Mouse (Mus musculus): Measurements from ENCODE around the gene Cmtm1. TPM values are rescaled to one million over a fixed set of nuclear protein-coding genes. Genes with fewer than 3 reads are reported as not detected.
A peak's percentile ranks its signal among the peaks of the same experiment; 100 is the strongest.

Gene Cmtm1
- total and polyA plus RNA-seq, 3 experiments = not detected

GRCm38 (mm10) chr8:104251461-104251860 is 58.5 kb downstream of the Cmtm1 start:
- H3K36me3 ChIP-seq (replicated peaks in 1 of 2; ENCODE audit: control insufficient read depth in 1 of 2, insufficient read depth in 1 of 2, low read length in 1 of 2) = peaks cover 0 to 14% of the 10 kb centered on the region in 2 experiments
- H3K27me3 ChIP-seq (replicated peaks) = no peaks in the 10 kb centered on the region
- no peaks in the 10 kb centered on the region for H3K9me3 ChIP-seq (replicated peaks; ENCODE audit: low read length)
- in situ Hi-C loops (cut with MboI; ENCODE audit: low pct_ligation_motif_present, low pct_unique_long_range_greater_than_20kb, low sequenced_read_pairs) = no loop called here
- peak overlapping the region; percentile 94 for H3K9ac ChIP-seq (ENCODE audit: insufficient read depth, low read depth)
- no peak for TF ChIP-seq POLR2A (IDR thresholded peaks at IDR 0.05; ENCODE audit: low read depth, low read length)
- TF ChIP-seq PAX5 (IDR thresholded peaks at IDR 0.05; ENCODE audit: low read length) = no peak
- TF ChIP-seq POLR2AphosphoS2 (IDR thresholded peaks at IDR 0.05; ENCODE audit: low read depth, low read length) = no peak
- TF ChIP-seq MXI1 (IDR thresholded peaks at IDR 0.05; ENCODE audit: low read depth, low read length) = no peak
- no peak for TF ChIP-seq IRF4 (IDR thresholded peaks at IDR 0.05; ENCODE audit: low read depth, low read length)
- TF ChIP-seq MAX (IDR thresholded peaks at IDR 0.05; ENCODE audit: low read length) = no peak
- TF ChIP-seq CTCF (conservative IDR thresholded peaks at IDR 0.05 in 1 of 2, IDR thresholded peaks at IDR 0.05 in 1 of 2; ENCODE audit: low read depth in 2 of 2, low read length in 2 of 2) = no peak
- dilution Hi-C loops (cut with MboI; ENCODE audit: extremely low pct_ligation_motif_present, extremely low pct_unique_long_range_greater_than_20kb, low sequenced_read_pairs) = no loop called here
- peak overlapping the region; percentile 48 for H3K4me2 ChIP-seq (ENCODE audit: insufficient read depth, low read depth, poor library complexity, severe bottlenecking)
- H3K4me3 ChIP-seq (replicated peaks in 1 of 3; ENCODE audit: low read depth in 2 of 3, low read length in 2 of 3, poor library complexity in 1 of 3) = peak overlapping the region; percentile 82 to 95 (median 94)
- H3K4me1 ChIP-seq (ENCODE audit: control insufficient read depth in 1 of 2, insufficient read depth in 2 of 2) = peaks cover 6 to 38% of the 10 kb centered on the region in 2 experiments
- peak; percentile 27 for DNase-seq (ENCODE audit: extremely low read depth)
- no peak overlapping the region for H3K27ac ChIP-seq (ENCODE audit: insufficient read depth, low read depth)
- peaks cover 2% of the 10 kb centered on the region; the same call in 1 of the 2 replicates for H3K79me2 ChIP-seq (replicated peaks; ENCODE audit: control insufficient read depth, extremely low read depth, insufficient read depth, poor library complexity, severe bottlenecking)

DNA sequence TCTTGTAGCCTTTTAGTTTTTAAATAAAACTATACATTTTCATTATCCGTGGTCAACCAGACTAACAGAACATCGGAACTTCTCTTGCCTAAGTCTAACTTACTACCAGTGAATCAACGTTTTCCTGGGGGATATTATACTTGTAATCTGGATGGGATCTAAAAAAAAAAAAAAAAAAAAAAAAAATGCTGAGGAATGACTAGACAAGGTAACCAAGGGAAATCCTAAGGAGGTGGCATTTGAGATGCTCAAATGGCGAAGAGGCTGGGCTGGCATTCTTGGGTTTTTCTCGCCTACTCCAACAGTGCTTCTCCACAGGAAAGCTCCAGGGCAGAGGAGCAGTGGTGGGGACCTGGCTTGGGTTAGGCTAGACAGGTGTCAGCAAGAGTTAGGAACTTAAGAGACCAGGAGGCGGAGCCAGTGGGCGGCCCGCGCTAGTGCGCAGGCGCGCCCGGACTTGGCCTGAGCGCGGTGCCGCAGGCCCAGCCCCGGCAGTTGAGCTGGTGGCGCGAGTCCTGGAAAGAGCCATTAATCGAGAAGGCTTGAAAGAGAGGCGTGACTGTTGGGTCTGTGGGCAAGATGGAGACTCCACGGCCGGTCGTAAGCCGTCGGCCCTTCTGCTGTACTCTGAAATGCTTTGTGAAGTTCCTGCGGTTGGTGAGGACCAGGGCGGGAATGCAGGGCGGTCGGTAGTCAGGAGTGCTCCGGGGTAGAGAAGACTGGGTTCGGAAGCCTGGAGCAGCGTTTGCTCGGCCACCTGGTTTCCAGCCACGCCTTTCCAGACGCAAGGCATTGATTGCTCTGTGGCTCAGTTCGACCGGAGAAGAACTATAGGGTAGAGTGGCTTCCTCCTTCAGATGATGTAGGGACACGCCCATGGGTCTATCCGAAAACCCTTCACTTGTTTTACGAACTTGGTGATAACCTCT is 59.2 kb downstream of the Cmtm1 start, which contains the start of gene Cklf:
Gene Cklf (plus strand): TSS at position 423 of the 929 bp plus-strand sequence.
- peaks cover 0 to 14% of the 10 kb centered on the region in 2 experiments for H3K36me3 ChIP-seq (replicated peaks in 1 of 2; ENCODE audit: control insufficient read depth in 1 of 2, insufficient read depth in 1 of 2, low read length in 1 of 2)
- peak; percentile 91 for DNase-seq (ENCODE audit: extremely low read depth)
- H3K4me1 ChIP-seq (ENCODE audit: control insufficient read depth in 1 of 2, insufficient read depth in 2 of 2) = peaks cover 7 to 46% of the 10 kb centered on the region in 2 experiments
- peak within 1 kb of the TSS; percentile 91 for H3K27ac ChIP-seq (ENCODE audit: insufficient read depth, low read depth)
- H3K9me3 ChIP-seq (replicated peaks; ENCODE audit: low read length) = no peaks in the 10 kb centered on the region
- H3K9ac ChIP-seq (ENCODE audit: insufficient read depth, low read depth) = peak within 1 kb of the TSS; percentile 94
- in situ Hi-C loops (cut with MboI; ENCODE audit: low pct_ligation_motif_present, low pct_unique_long_range_greater_than_20kb, low sequenced_read_pairs) (no loop called here), dilution Hi-C loops (cut with MboI; ENCODE audit: extremely low pct_ligation_motif_present, extremely low pct_unique_long_range_greater_than_20kb, low sequenced_read_pairs) (no loop called here)
- no peaks in the 10 kb centered on the region for H3K27me3 ChIP-seq (replicated peaks)
- peaks cover 2% of the 10 kb centered on the region; the same call in 1 of the 2 replicates for H3K79me2 ChIP-seq (replicated peaks; ENCODE audit: control insufficient read depth, extremely low read depth, insufficient read depth, poor library complexity, severe bottlenecking)
- peak within 1 kb of the TSS; percentile 82 to 95 (median 94) for H3K4me3 ChIP-seq (replicated peaks in 1 of 3; ENCODE audit: low read depth in 2 of 3, low read length in 2 of 3, poor library complexity in 1 of 3)
- H3K4me2 ChIP-seq (ENCODE audit: insufficient read depth, low read depth, poor library complexity, severe bottlenecking) = peak within 1 kb of the TSS; percentile 62
- TF ChIP-seq CTCF (conservative IDR thresholded peaks at IDR 0.05 in 1 of 2, IDR thresholded peaks at IDR 0.05 in 1 of 2; ENCODE audit: low read depth in 2 of 2, low read length in 2 of 2) (peak in 1 of 2 experiments; percentile 35; a peak in 2 of 4 replicates), TCF12 (IDR thresholded peaks at IDR 0.05; ENCODE audit: low read depth, low read length) (peak; percentile 93), E2F4 (IDR thresholded peaks at IDR 0.05; ENCODE audit: insufficient replicate concordance, low read depth, low read length) (peak; percentile 50; the same call in 1 of the 2 replicates), UBTF (IDR thresholded peaks at IDR 0.05; ENCODE audit: low read depth, low read length) (peak; percentile 48; the same call in 1 of the 2 replicates), RCOR1 (conservative IDR thresholded peaks at IDR 0.05; ENCODE audit: low read depth, low read length) (no peak), POLR2AphosphoS2 (IDR thresholded peaks at IDR 0.05; ENCODE audit: low read depth, low read length) (peak; percentile 70; the same call in 1 of the 2 replicates), JUN (IDR thresholded peaks at IDR 0.05; ENCODE audit: insufficient read depth, low read depth, low read length) (no peak), IRF4 (IDR thresholded peaks at IDR 0.05; ENCODE audit: low read depth, low read length) (peak; percentile 10; the same call in 1 of the 2 replicates), PAX5 (IDR thresholded peaks at IDR 0.05; ENCODE audit: low read length) (no peak), NRF1 (IDR thresholded peaks at IDR 0.05; ENCODE audit: low read depth, low read length) (peak; percentile 90), ZMIZ1 (IDR thresholded peaks at IDR 0.05; ENCODE audit: low read depth, low read length) (peak; percentile 76; the same call in 1 of the 2 replicates), ZKSCAN1 (IDR thresholded peaks at IDR 0.05; ENCODE audit: borderline replicate concordance, low read depth, low read length) (no peak), SIN3A (IDR thresholded peaks at IDR 0.05; ENCODE audit: low read length) (peak; percentile 79), ZNF384 (IDR thresholded peaks at IDR 0.05; ENCODE audit: low read depth, low read length) (peak; percentile 88), MAX (IDR thresholded peaks at IDR 0.05; ENCODE audit: low read length) (no peak; the same call in 1 of the 2 replicates), NELFE (IDR thresholded peaks at IDR 0.05; ENCODE audit: low read depth, low read length) (peak; percentile 95), TBP (conservative IDR thresholded peaks at IDR 0.05; ENCODE audit: low read depth, low read length) (peak; percentile 82), POLR2A (IDR thresholded peaks at IDR 0.05; ENCODE audit: low read depth, low read length) (peak; percentile 96), MXI1 (IDR thresholded peaks at IDR 0.05; ENCODE audit: low read depth, low read length) (peak; percentile 80), MYC (IDR thresholded peaks at IDR 0.05; ENCODE audit: low read depth, low read length) (peak; percentile 50)
